Mouse (Mus musculus) neural tube, embryonic 14.5 days (tissue): ENCODE measurements around the gene Sirt7. TPM values are rescaled to one million over a fixed set of nuclear protein-coding genes. Genes with fewer than 3 reads are reported as not detected.

ENCODE experiments used
- ATAC-seq: fragments of 200-750 bp; cut with Nextera tagmentation; 2 replicates; pipeline ENCODE4 v1.8.0; 2017; ENCODE audit warnings: low read depth, mild to moderate bottlenecking, moderate TSS enrichment, moderate library complexity
- H3K27ac ChIP-seq: fragments of 300-500 bp; sonication (generic); 2 replicates; pipeline ENCODE4 v1.5.1; 2014; ENCODE audit warnings: low read depth, mild to moderate bottlenecking, control low read depth, low read length, moderate library complexity, mixed read lengths
- H3K27me3 ChIP-seq: fragments of 300-500 bp; sonication (generic); 2 replicates; pipeline ENCODE4 v1.6.1; 2014; ENCODE audit warnings: low read length; ENCODE audit not compliant: control insufficient read depth, insufficient read depth
- H3K36me3 ChIP-seq: fragments of 300-500 bp; sonication (generic); 2 replicates; pipeline ENCODE4 v1.6.1; 2014; ENCODE audit warnings: low read length, mixed read lengths; ENCODE audit not compliant: control insufficient read depth, insufficient read depth
- H3K4me1 ChIP-seq: fragments of 300-500 bp; sonication (generic); 2 replicates; pipeline ENCODE4 v1.6.1; 2014; ENCODE audit warnings: low read length; ENCODE audit not compliant: control insufficient read depth, insufficient read depth
- H3K4me2 ChIP-seq: fragments of 300-500 bp; sonication (generic); 2 replicates; pipeline ENCODE4 v1.6.1; 2014; ENCODE audit warnings: mild to moderate bottlenecking, low read depth, low read length, control low read depth
- H3K4me3 ChIP-seq: fragments of 300-500 bp; sonication (generic); 2 replicates; pipeline ENCODE4 v1.5.1; 2014; ENCODE audit warnings: low read depth, low read length, control low read depth, mixed read lengths
- H3K9ac ChIP-seq: fragments of 300-500 bp; sonication (generic); replicated peaks from 2 replicates; pipeline ENCODE4 v1.6.1; 2014; ENCODE audit warnings: low read depth, mild to moderate bottlenecking, control low read depth, low read length, mixed read lengths
- H3K9me3 ChIP-seq: fragments of 300-500 bp; sonication (generic); 2 replicates; pipeline ENCODE4 v1.6.1; 2016; ENCODE audit warnings: low read length; ENCODE audit not compliant: control insufficient read depth
- WGBS: fragments of 180-500 bp; shearing (Covaris S2); extraction: QIAGEN DNeasy Blood & Tissue Kit; methylation state at CpG from one replicate; pipeline ENCODE4 v1.1.7; 2014; 5-methylcytosine and 5-hydroxymethylcytosine counted together
- polyA plus RNA-seq: library from polyadenylated mRNA; unstranded; fragments of >200 nt; fragmentation: Nextera tagmentation; extraction: Ambion mirVana; gene quantifications from 2 replicates; pipeline ENCODE4 v1.2.1, GENCODE M21; 2014

Gene Sirt7
- polyA plus RNA-seq, 1 experiment from 2014 or later: 42.8 TPM

DNA sequence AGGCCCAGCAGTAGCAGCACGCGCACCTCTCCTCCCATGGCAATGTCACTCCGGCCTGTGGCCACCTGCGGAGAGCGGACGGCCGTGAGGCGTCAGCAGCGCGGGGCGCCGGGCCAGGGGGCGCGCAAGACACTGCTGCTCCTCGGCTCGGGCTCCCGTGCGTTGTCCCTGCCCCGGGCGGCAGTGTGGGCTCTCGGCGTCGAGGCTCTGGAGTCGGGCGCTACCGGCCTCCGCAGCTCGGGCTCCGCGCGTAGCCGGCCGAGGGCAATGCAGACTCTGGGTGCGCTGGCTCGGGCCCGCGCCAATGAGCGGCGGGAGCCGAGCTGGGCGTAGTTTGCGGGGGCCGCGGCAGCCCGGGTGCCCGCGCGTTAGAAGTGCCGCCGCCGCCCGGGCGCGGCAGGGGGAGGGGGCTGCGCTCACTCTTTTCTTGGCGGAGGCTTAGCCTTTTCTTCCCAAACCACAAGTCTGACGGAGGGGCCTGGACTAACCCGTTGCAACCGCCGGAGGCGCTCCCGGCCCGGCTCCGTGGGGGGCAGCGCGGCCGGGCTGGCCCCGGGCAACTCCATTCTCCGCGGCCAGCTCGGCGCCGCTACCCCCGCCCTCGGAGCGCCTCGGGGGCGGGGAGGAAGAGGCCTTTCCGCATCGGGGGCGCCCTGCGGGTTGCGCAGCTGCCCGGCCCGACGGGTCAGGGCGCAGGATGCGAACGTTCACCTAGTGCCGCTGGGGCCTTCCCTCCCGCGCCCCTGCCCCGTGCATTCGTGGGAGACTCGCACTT lies 35.4 kb upstream of the Sirt7 start:
- H3K9ac ChIP-seq: no peak overlapping the region
- no peaks in the 10 kb centered on the region for H3K9me3 ChIP-seq
- H3K27me3 ChIP-seq: peaks cover 40% of the 10 kb centered on the region
- H3K27ac ChIP-seq: no peak overlapping the region
- H3K36me3 ChIP-seq: no peaks in the 10 kb centered on the region
- peak; percentile 49; the same call in 1 of the 2 replicates for ATAC-seq
- H3K4me3 ChIP-seq: peak overlapping the region; percentile 32
- peak overlapping the region; percentile 48 for H3K4me2 ChIP-seq
- under 1% methylated on average over 71 of the region's 95 CpGs for WGBS
- H3K4me1 ChIP-seq: peaks cover 15% of the 10 kb centered on the region

DNA sequence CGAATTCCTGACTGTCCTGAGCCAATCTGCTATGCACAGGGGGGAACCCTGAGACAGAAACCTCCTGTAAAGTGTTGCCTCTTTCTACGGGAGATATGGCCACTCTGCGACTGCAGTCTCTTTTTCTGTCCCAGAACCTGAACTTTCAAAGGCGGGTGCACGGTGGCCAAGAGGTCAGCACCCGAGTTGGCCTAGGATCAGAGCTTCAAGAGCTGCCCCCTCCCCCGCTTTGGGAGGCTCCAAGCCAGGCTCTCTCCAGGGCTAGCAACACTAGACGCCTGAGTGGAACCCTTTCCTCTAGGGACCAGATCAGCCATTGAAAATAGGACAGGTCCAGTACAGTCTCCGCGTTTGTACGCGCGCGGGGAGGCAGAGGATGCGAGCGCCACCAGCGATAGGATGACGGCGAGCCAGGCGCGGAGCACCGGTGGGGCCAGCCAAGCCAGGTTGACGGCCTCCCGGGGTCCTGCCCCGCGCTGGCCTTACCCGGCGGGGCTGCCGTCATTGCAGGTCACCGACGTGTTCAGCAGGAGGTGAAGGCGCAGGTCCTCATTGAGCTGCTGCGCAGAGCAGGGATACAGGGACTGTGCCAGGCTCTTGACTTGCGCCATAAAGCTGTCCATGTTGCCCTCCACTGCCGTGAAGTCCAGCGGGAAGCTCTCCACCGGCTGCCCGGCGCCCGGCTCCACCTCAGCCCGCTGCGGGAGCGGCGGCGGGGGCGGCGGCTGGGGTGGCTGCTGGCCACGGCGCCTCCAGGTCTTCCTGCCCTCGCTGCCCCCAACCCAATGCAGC lies 34.7 kb upstream of the Sirt7 start:
- no peak overlapping the region for H3K9ac ChIP-seq
- 3% methylated on average over 50 of the region's 50 CpGs for WGBS

DNA sequence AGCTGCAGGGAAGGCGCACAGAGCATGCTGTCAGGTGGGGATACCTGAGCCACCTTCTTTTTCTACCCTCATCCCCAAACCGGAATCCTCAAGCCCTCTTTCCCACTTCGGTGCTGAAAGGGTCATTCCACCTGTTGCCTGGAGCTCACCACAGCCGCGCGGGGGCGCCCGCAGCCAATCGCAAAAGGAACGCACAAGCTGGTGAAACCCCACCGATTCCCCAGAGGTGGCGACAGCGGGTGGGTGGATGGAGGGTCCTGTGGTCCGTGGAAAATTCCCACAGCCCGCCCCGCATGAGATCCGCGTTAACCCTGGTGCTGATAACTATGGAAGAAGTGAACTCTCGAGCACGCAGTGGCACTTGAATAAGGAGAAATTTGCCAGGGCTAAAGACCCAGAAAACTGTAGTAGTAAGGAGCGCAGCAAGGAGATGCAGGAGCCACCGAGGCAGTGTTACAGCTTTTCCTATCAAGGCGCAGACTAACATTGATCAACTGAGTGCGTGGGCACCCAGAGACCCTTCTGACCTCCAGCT lies 33.9 kb upstream of the Sirt7 start:
- Histone ChIP-seq H3K4me1 (peaks cover 15% of the 10 kb centered on the region), H3K4me2 (no peak overlapping the region), H3K27ac (no peak overlapping the region), H3K9me3 (no peaks in the 10 kb centered on the region), H3K27me3 (peaks cover 40% of the 10 kb centered on the region), H3K36me3 (no peaks in the 10 kb centered on the region), H3K4me3 (no peak overlapping the region), H3K9ac (no peak overlapping the region)
- ATAC-seq: no peak
- WGBS: 3% methylated on average over 24 of the region's 24 CpGs

More for the DNA sequence above, 34.7 kb upstream of the Sirt7 start:
- Histone ChIP-seq H3K9me3 (no peaks in the 10 kb centered on the region), H3K36me3 (no peaks in the 10 kb centered on the region), H3K4me1 (peaks cover 15% of the 10 kb centered on the region), H3K4me2 (peak overlapping the region; percentile 48), H3K27ac (no peak overlapping the region), H3K27me3 (peaks cover 40% of the 10 kb centered on the region), H3K4me3 (peak overlapping the region; percentile 32)
- ATAC-seq: no peak

DNA sequence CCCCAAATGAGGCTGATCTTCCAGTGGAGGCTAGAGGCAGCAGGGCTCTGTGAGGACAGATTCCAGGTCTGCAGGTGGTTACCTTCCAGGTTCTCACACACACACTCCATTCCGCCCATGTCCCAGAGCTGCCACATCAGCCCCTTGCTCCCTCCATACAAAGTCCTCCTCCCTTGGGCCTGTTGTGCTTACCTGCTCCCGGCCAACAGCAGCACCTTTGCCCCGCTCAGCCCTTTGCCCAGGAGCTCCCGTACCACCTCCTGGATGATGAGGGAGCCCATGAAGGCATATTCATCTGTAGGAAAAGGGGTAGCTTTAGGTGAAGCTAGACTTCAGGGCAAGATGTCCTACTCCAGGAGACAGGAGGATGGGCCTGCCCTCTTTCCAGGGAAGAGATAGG lies 32.3 kb upstream of the Sirt7 start:
- Histone ChIP-seq H3K9ac (no peak overlapping the region), H3K4me2 (no peak overlapping the region), H3K4me3 (no peak overlapping the region), H3K27ac (no peak overlapping the region), H3K27me3 (peaks cover 34% of the 10 kb centered on the region), H3K4me1 (peaks cover 15% of the 10 kb centered on the region), H3K36me3 (no peaks in the 10 kb centered on the region), H3K9me3 (no peaks in the 10 kb centered on the region)
- no peak for ATAC-seq
- WGBS: 92% methylated on average over 4 of the region's 4 CpGs

DNA sequence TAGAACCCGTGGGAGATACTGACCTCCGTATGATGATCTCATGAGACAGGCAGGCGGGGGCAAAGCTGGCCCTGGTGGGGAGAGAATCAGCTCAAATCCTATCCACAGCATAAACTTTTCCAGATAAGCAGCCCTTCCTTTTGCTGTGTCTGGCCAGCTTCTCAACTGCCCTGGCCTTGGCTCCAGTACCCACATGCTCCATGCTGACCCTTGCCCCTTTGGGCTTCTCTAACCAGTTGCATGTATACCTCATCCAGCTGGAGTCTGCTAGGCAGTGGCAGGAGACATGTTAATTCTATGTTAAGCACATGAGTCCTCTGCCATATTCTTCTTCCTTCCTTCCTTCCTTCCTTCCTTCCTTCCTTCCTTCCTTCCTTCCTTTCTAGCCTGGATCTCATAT lies 29.7 kb upstream of the Sirt7 start:
- H3K36me3 ChIP-seq: no peaks in the 10 kb centered on the region
- H3K4me2 ChIP-seq: no peak overlapping the region
- peaks cover 3% of the 10 kb centered on the region for H3K4me1 ChIP-seq
- no peaks in the 10 kb centered on the region for H3K9me3 ChIP-seq
- no peak overlapping the region for H3K9ac ChIP-seq
- peaks cover 14% of the 10 kb centered on the region for H3K27me3 ChIP-seq
- 84% methylated on average over 3 of the region's 3 CpGs for WGBS
- no peak for ATAC-seq
- no peak overlapping the region for H3K4me3 ChIP-seq
- no peak overlapping the region for H3K27ac ChIP-seq

DNA sequence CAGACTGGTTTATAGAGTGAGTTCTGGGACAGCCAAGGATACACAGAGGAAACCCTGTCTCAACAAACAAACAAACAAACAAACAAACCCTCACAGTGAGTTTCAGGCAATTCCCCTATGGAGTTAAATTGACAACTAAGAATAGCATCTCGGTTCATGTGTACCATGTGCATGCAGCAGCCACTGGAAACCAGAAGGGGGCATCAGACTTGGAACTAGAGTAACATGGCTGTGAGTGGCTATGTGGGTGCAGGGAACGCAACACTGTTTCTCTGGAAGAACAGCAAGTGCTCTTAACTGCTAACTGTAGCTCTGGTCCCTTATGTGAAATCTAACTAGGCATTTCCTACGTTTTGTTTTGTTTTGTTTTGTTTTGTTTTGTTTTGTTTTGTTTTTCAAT lies 26.8 kb upstream of the Sirt7 start:
- no peaks in the 10 kb centered on the region for H3K27me3 ChIP-seq

DNA sequence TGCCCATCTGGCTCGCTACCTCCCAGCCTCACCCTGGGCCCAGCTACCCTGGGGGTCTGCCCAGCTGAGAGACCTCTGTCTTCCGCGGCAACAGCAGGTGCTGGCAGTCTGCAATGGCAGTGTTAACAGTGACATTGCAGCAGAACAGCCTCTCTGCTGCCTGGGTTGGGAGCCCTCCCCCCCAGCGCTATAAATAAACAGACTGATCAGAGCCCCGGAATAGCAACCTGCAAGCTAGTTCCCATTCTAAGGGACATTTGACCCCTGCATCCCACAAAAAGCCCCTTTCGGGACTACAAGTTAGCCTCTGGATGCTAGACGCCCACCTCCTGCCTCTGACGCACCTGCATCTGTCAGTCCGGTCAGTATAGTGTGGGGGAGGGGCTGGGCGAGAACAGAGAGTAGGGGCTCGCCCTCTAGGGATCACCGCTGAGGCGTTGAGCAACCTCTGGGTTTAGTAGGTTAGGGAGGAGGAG lies 23.0 kb upstream of the Sirt7 start, which contains the start of gene Myadml2:
TSS of gene Myadml2 (minus strand) at position 158 of the 476 bp plus-strand sequence.
- Histone ChIP-seq H3K27ac (no peak within 1 kb of the TSS), H3K27me3 (no peaks in the 10 kb centered on the region), H3K36me3 (no peaks in the 10 kb centered on the region), H3K4me2 (peak within 1 kb of the TSS; percentile 50), H3K4me3 (peak within 1 kb of the TSS; percentile 16; the same call in 1 of the 2 replicates), H3K9me3 (no peaks in the 10 kb centered on the region), H3K4me1 (peaks cover 12% of the 10 kb centered on the region; the same call in 1 of the 2 replicates), H3K9ac (peak within 1 kb of the TSS; percentile 42; the same call in 1 of the 2 replicates)
- 2% methylated on average over 13 of the region's 13 CpGs for WGBS
- ATAC-seq: no peak

More for the DNA sequence above, 26.8 kb upstream of the Sirt7 start:
- WGBS: 79% methylated on average over 3 of the region's 3 CpGs
- Histone ChIP-seq H3K36me3 (no peaks in the 10 kb centered on the region), H3K4me1 (peaks cover 7% of the 10 kb centered on the region; the same call in 1 of the 2 replicates), H3K4me2 (no peak overlapping the region), H3K27ac (no peak overlapping the region), H3K9ac (no peak overlapping the region), H3K9me3 (no peaks in the 10 kb centered on the region), H3K4me3 (no peak overlapping the region)
- ATAC-seq: no peak

DNA sequence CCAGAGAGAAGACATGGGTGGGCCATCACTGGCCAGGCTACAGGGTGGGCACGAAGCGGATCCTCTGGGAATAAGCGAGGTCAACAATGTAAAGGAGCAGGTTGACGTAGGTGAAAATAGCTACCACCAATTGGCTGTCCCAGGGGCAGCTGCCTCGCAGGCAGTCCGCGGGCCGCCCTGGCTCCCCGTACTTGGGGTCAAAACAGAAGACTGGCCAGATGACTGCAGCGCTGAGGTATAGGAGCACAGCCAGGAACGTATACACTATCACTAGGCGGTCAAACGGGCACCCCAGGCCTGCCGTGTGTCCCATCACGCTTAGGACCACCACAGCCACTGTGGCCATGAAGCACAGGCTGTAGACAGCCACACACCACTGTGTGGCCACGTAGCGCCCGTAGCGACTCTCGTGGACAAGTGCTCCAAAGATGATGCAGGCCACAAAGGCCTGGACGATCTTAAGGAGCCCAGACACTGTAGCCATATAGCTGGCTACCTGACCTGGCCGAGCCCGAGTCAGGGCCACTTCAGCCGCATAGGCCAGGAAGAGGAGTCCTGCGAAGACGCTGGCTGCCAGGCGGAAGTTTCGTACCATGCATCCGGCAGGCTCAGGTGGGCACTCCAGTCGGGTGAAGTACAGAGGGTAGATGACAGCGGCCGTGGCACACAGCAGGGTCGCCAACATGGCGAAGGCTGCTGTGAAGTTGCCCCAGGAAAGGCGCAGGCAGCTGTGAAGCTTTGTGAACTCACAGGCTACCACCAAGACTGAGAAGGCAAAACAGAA lies 22.2 kb upstream of the Sirt7 start:
- Histone ChIP-seq H3K4me1 (peaks cover 17% of the 10 kb centered on the region; the same call in 1 of the 2 replicates), H3K4me3 (no peak overlapping the region), H3K9ac (no peak overlapping the region)

More for the DNA sequence above, 22.2 kb upstream of the Sirt7 start:
- H3K27ac ChIP-seq: no peak overlapping the region
- no peaks in the 10 kb centered on the region for H3K36me3 ChIP-seq
- peak overlapping the region; percentile 50; the same call in 1 of the 2 replicates for H3K4me2 ChIP-seq
- no peak for ATAC-seq
- WGBS: 83% methylated on average over 35 of the region's 35 CpGs
- no peaks in the 10 kb centered on the region for H3K9me3 ChIP-seq
- no peaks in the 10 kb centered on the region for H3K27me3 ChIP-seq
